Mouse (Mus musculus): ENCODE data around the gene Ptpre. TPM values are rescaled to one million over a fixed set of nuclear protein-coding genes. Genes with fewer than 3 reads are reported as not detected.

Ptpre gene
- polyA plus RNA-seq, 1 experiment from 2014 or later, result 1.9 TPM

DNA sequence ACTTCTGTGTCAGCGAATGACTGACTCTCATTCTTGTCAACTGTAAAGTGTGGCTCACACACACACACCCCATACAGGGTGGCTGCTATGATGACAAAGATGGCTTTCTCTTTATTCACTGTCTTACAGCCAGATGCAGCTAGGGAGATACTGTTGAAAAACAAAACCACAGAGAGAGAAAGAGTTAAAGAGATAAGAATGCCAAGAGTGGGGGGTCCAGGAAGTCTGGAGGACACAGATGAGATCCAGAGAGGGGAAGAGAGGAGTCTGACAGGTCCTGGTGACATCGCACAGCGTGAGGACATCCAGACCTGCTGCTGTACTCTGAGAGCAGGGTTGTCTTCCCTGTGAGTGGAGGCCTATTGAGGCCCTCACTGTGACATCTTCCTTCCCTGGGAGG lies 56.5 kb downstream of the Ptpre start:
- Histone ChIP-seq H3K27me3 (replicated peaks; ENCODE audit: control insufficient read depth, insufficient read depth, low read length) (no peaks in the 10 kb centered on the region), H3K4me3 (ENCODE audit: low read depth, low read length) (no peak overlapping the region), H3K9me3 (replicated peaks; ENCODE audit: control insufficient read depth, low read length) (no peaks in the 10 kb centered on the region), H3K27ac (ENCODE audit: low read depth, low read length) (no peak overlapping the region), H3K4me1 (ENCODE audit: control insufficient read depth, insufficient read depth, low read length) (peaks cover 7% of the 10 kb centered on the region; the same call in 1 of the 2 replicates), H3K36me3 (ENCODE audit: control insufficient read depth, insufficient read depth, low read length) (no peaks in the 10 kb centered on the region), H3K4me2 (ENCODE audit: low read length) (no peak overlapping the region), H3K9ac (ENCODE audit: low read length) (no peak overlapping the region)
- DNase-seq (ENCODE audit: low spot score) (no peak), ATAC-seq (no peak)
- WGBS, result 95% methylated on average over 3 of the region's 3 CpGs

DNA sequence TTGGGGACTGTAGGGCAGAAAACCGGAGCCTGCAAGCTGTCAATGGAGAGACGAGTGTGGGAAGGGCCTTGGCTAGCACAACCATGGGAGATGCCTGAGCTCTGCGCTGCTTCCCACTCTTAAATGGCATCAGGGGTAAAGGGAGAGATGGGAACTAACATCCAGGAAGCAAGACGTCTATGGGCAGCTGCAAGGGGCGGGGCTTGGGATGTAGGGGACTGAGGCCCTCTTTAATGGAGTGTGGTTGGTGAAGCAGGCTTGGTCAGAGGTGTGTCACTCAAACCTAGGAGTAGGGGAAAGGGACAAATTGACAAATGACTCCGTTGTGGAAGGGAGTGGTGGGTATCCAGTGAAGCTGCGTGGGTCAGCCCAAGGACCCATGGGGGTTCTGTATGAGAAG lies 57.4 kb downstream of the Ptpre start:
- DNase-seq (ENCODE audit: low spot score), result no peak
- no peak for ATAC-seq
- no peaks in the 10 kb centered on the region for H3K9me3 ChIP-seq (replicated peaks; ENCODE audit: control insufficient read depth, low read length)
- no peak overlapping the region for H3K27ac ChIP-seq (ENCODE audit: low read depth, low read length)
- H3K9ac ChIP-seq (ENCODE audit: low read length), result no peak overlapping the region
- WGBS, result 76% methylated on average over 7 of the region's 7 CpGs
- no peaks in the 10 kb centered on the region for H3K27me3 ChIP-seq (replicated peaks; ENCODE audit: control insufficient read depth, insufficient read depth, low read length)
- no peak overlapping the region for H3K4me3 ChIP-seq (ENCODE audit: low read depth, low read length)
- H3K4me2 ChIP-seq (ENCODE audit: low read length), result no peak overlapping the region
- no peaks in the 10 kb centered on the region for H3K36me3 ChIP-seq (ENCODE audit: control insufficient read depth, insufficient read depth, low read length)
- H3K4me1 ChIP-seq (ENCODE audit: control insufficient read depth, insufficient read depth, low read length), result peaks cover 7% of the 10 kb centered on the region; the same call in 1 of the 2 replicates

DNA sequence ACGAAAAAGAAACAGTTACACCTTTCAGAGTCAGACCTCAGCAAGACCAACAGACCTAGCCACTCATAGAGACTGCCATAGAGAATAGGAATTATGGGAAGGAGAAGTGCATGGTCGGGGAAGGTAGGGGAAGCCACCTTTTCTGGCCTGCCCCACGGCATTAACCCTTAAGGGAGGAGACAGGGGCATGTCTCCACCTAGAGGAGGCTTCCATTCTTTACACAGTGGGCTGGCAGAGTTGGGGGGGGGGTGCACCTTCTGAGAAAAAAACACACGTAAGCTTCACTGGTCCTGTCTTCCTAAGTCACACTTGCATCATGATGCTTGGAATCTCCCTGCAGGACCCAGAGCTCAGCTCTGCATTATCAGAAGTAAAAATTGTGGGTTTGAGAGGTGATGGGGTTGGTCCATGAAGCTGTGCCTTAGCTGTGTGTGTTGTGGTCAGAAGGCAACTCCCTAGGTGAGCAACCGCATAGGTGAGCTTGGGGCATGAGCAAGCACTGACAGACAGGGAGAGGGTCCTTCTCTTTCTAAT lies 58.4 kb downstream of the Ptpre start:
- H3K27ac ChIP-seq (ENCODE audit: low read depth, low read length), result no peak overlapping the region
- 49% methylated on average over 5 of the region's 5 CpGs for WGBS
- H3K4me2 ChIP-seq (ENCODE audit: low read length), result no peak overlapping the region
- no peaks in the 10 kb centered on the region for H3K27me3 ChIP-seq (replicated peaks; ENCODE audit: control insufficient read depth, insufficient read depth, low read length)
- no peak for ATAC-seq
- no peaks in the 10 kb centered on the region for H3K9me3 ChIP-seq (replicated peaks; ENCODE audit: control insufficient read depth, low read length)
- no peaks in the 10 kb centered on the region for H3K36me3 ChIP-seq (ENCODE audit: control insufficient read depth, insufficient read depth, low read length)
- no peak overlapping the region for H3K9ac ChIP-seq (ENCODE audit: low read length)
- peaks cover 7% of the 10 kb centered on the region; the same call in 1 of the 2 replicates for H3K4me1 ChIP-seq (ENCODE audit: control insufficient read depth, insufficient read depth, low read length)
- no peak for DNase-seq (ENCODE audit: low spot score)
- H3K4me3 ChIP-seq (ENCODE audit: low read depth, low read length), result no peak overlapping the region

DNA sequence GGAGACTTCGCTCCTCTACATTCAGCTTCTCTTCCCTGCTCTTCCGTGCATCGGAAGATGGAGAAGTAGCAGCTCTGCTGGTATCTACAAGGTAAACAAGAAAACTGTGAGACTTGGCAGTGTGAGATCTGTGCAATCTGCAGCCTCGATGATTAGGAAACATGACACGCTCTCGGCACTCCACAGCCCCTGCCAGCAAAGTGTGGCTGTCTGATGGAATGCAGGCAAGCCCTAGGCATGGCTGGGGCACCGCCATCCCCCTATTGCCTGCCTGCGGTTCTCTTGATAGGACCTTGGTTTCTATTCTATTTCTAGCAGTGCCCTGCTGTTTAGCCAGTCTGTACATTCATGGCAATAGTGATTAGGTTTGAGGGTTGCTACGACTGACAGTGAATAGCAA lies 59.7 kb downstream of the Ptpre start:
- Histone ChIP-seq H3K9ac (ENCODE audit: low read length) (no peak overlapping the region), H3K4me2 (ENCODE audit: low read length) (no peak overlapping the region), H3K4me3 (ENCODE audit: low read depth, low read length) (no peak overlapping the region), H3K27ac (ENCODE audit: low read depth, low read length) (0 out of 2 replicates have a peak overlapping the region, but pooled peaks have one; percentile 14), H3K9me3 (replicated peaks; ENCODE audit: control insufficient read depth, low read length) (no peaks in the 10 kb centered on the region), H3K36me3 (ENCODE audit: control insufficient read depth, insufficient read depth, low read length) (no peaks in the 10 kb centered on the region), H3K4me1 (ENCODE audit: control insufficient read depth, insufficient read depth, low read length) (peaks cover 7% of the 10 kb centered on the region; the same call in 1 of the 2 replicates), H3K27me3 (replicated peaks; ENCODE audit: control insufficient read depth, insufficient read depth, low read length) (no peaks in the 10 kb centered on the region)
- WGBS, result 52% methylated on average over 9 of the region's 9 CpGs
- ATAC-seq (peak; percentile 66; the same call in 1 of the 2 replicates), DNase-seq (ENCODE audit: low spot score) (peak; percentile 67)

DNA sequence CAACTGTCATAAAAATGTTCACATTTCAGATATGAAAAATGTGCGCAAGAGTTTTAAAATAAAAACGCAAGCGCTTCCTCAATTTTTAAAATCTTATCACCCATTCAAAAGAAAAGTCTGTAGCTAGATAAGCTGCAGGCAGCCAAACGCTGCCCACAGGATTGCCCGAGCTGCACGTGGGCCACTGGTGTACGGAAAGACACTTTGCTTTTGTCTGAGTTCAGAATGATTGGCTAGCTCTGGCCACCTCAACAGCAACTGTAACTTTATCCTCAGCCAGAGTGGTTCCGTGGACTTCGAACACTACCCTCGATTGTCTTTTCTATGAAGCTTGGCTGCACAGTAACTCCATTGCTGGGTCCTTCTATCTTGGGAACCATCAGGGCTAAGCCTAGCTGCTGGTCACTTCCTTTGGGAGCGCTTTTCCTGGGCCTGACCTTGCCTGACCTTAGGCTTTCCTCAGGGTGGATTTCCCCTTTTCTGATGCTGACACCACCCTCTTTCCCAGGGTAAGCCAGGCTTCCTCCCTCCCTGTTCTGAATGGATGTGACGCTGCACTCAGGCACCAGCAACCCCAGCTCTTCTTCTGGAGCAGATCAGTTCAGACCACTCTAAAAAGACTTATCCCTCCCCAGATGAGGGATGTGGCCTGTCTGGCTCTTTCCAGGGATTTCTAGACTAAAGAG lies 60.5 kb downstream of the Ptpre start:
- ATAC-seq, result no peak
- no peaks in the 10 kb centered on the region for H3K36me3 ChIP-seq (ENCODE audit: control insufficient read depth, insufficient read depth, low read length)
- no peak overlapping the region for H3K27ac ChIP-seq (ENCODE audit: low read depth, low read length)
- DNase-seq (ENCODE audit: low spot score), result no peak
- peaks cover 7% of the 10 kb centered on the region; the same call in 1 of the 2 replicates for H3K4me1 ChIP-seq (ENCODE audit: control insufficient read depth, insufficient read depth, low read length)
- H3K4me3 ChIP-seq (ENCODE audit: low read depth, low read length), result no peak overlapping the region
- H3K9ac ChIP-seq (ENCODE audit: low read length), result no peak overlapping the region
- no peaks in the 10 kb centered on the region for H3K9me3 ChIP-seq (replicated peaks; ENCODE audit: control insufficient read depth, low read length)
- no peaks in the 10 kb centered on the region for H3K27me3 ChIP-seq (replicated peaks; ENCODE audit: control insufficient read depth, insufficient read depth, low read length)
- 72% methylated on average over 12 of the region's 12 CpGs for WGBS
- no peak overlapping the region for H3K4me2 ChIP-seq (ENCODE audit: low read length)

DNA sequence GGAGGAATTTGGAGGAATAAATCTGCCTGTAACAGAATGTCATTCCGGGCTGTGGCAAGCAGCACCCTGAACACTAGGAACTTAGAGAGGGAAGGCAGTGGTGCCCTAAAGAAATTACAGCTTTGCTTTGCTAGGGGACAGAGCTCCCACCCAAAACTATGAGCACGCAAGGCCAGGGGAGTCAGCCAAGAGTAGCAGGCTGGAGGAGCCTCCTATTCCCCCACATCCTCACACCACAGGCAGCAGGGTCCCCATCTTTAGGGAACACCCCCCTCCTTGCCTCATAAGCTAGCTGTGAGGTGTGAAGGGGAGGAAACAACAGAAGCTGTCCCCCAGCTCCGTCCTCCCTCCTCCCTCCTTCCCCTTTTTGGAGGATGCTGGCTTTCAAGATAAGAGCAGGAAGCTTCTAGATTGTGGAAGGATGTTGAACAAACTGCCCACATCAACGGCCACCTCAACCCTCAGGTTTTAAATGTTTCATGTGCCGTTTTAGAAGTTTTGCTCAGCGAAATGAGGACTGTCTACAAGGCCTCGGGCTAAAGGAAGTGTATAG lies 61.1 kb downstream of the Ptpre start:
- no peak overlapping the region for H3K4me2 ChIP-seq (ENCODE audit: low read length)
- H3K9ac ChIP-seq (ENCODE audit: low read length), result no peak overlapping the region
- no peaks in the 10 kb centered on the region for H3K9me3 ChIP-seq (replicated peaks; ENCODE audit: control insufficient read depth, low read length)
- DNase-seq (ENCODE audit: low spot score), result no peak
- no peak overlapping the region for H3K27ac ChIP-seq (ENCODE audit: low read depth, low read length)
- no peak overlapping the region for H3K4me3 ChIP-seq (ENCODE audit: low read depth, low read length)
- no peaks in the 10 kb centered on the region for H3K27me3 ChIP-seq (replicated peaks; ENCODE audit: control insufficient read depth, insufficient read depth, low read length)
- ATAC-seq, result no peak
- H3K36me3 ChIP-seq (ENCODE audit: control insufficient read depth, insufficient read depth, low read length), result no peaks in the 10 kb centered on the region
- H3K4me1 ChIP-seq (ENCODE audit: control insufficient read depth, insufficient read depth, low read length), result peaks cover 7% of the 10 kb centered on the region; the same call in 1 of the 2 replicates
- 72% methylated on average over 7 of the region's 7 CpGs for WGBS

DNA sequence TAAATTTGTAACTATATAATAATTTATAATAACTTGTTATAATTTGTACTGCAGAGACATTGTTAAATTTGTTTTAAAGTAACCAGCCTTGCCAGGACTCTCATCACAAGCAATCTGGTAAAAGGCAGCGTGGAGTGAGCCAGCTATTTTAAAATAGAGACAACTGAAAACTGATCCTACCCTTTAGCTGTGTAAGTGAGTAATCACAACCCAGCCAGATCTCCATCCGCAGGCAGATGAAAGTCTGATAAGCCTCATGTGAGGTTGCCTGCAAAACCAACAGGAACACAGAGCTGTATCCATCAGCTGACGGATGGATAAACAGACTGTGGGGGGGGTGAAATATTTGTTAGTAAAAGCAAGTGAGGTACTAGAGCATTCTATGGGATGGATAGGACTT lies 62.8 kb downstream of the Ptpre start:
- Histone ChIP-seq H3K27me3 (replicated peaks; ENCODE audit: control insufficient read depth, insufficient read depth, low read length) (no peaks in the 10 kb centered on the region), H3K9me3 (replicated peaks; ENCODE audit: control insufficient read depth, low read length) (no peaks in the 10 kb centered on the region), H3K4me1 (ENCODE audit: control insufficient read depth, insufficient read depth, low read length) (peaks cover 7% of the 10 kb centered on the region; the same call in 1 of the 2 replicates), H3K4me3 (ENCODE audit: low read depth, low read length) (no peak overlapping the region), H3K9ac (ENCODE audit: low read length) (no peak overlapping the region), H3K4me2 (ENCODE audit: low read length) (no peak overlapping the region), H3K36me3 (ENCODE audit: control insufficient read depth, insufficient read depth, low read length) (no peaks in the 10 kb centered on the region), H3K27ac (ENCODE audit: low read depth, low read length) (no peak overlapping the region)
- ATAC-seq, result no peak
- DNase-seq (ENCODE audit: low spot score), result no peak
- WGBS, result 84% methylated on average over 3 of the region's 3 CpGs

DNA sequence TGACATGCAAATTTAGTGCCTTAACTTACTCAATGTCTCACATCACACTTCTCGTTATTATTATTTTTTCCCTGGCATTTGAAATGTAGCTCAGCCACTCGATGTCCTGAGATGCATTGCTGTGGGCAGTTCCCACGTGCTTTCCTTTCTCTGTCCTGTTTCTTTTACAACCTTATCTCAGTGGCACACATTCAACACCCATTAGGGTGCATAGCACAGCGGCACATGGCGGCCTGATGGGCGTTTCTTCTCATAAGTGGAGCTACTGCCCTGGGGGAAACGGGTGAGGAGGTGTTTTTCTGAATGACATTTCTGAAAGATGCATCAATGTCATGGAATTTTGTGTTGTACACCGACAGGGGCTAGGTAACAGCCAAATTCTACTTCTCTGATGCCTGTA lies 64.3 kb downstream of the Ptpre start:
- no peaks in the 10 kb centered on the region for H3K36me3 ChIP-seq (ENCODE audit: control insufficient read depth, insufficient read depth, low read length)
- no peaks in the 10 kb centered on the region for H3K9me3 ChIP-seq (replicated peaks; ENCODE audit: control insufficient read depth, low read length)
- peaks cover 5% of the 10 kb centered on the region; the same call in 1 of the 2 replicates for H3K4me1 ChIP-seq (ENCODE audit: control insufficient read depth, insufficient read depth, low read length)
- H3K27me3 ChIP-seq (replicated peaks; ENCODE audit: control insufficient read depth, insufficient read depth, low read length), result no peaks in the 10 kb centered on the region
- 79% methylated on average over 8 of the region's 8 CpGs for WGBS
- H3K4me2 ChIP-seq (ENCODE audit: low read length), result no peak overlapping the region
- no peak overlapping the region for H3K9ac ChIP-seq (ENCODE audit: low read length)
- H3K4me3 ChIP-seq (ENCODE audit: low read depth, low read length), result no peak overlapping the region
- ATAC-seq, result no peak
- H3K27ac ChIP-seq (ENCODE audit: low read depth, low read length), result no peak overlapping the region
- no peak for DNase-seq (ENCODE audit: low spot score)

DNA sequence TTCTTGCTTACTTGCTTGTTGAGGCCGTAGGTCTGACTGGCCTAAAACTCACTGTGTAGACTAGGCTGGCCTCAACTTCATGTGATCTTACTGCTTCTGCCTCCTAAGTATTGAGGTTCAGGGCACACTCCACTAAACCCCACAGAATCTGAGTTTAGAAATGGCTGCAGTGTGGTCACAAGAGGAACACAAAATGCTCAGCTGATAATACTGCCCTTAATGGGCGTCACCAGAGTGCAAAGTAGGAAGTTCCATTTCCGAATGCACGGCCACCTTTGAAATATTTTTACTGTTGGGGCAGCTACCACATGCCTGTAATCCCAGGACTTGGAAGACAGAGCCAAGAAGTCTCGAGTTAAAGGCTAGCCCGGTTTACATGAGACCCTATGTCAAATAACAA lies 65.0 kb downstream of the Ptpre start:
- H3K27ac ChIP-seq (ENCODE audit: low read depth, low read length), result no peak overlapping the region
- DNase-seq (ENCODE audit: low spot score) (no peak), ATAC-seq (no peak)
- H3K9ac ChIP-seq (ENCODE audit: low read length), result no peak overlapping the region
- WGBS, result 89% methylated on average over 6 of the region's 6 CpGs
- H3K4me3 ChIP-seq (ENCODE audit: low read depth, low read length), result no peak overlapping the region
- no peaks in the 10 kb centered on the region for H3K4me1 ChIP-seq (ENCODE audit: control insufficient read depth, insufficient read depth, low read length)
- H3K9me3 ChIP-seq (replicated peaks; ENCODE audit: control insufficient read depth, low read length), result no peaks in the 10 kb centered on the region
- no peaks in the 10 kb centered on the region for H3K27me3 ChIP-seq (replicated peaks; ENCODE audit: control insufficient read depth, insufficient read depth, low read length)
- H3K36me3 ChIP-seq (ENCODE audit: control insufficient read depth, insufficient read depth, low read length), result no peaks in the 10 kb centered on the region
- no peak overlapping the region for H3K4me2 ChIP-seq (ENCODE audit: low read length)

Data from forebrain, embryonic 14.5 days (tissue).